Mouse (Mus musculus): Measurements from ENCODE around the gene Oxa1l. TPM values are rescaled to one million over a fixed set of nuclear protein-coding genes. Genes with fewer than 3 reads are reported as not detected.
A peak's percentile ranks its signal among the peaks of the same experiment; 100 is the strongest.

Oxa1l gene
- total RNA-seq, 2 experiments from 2014 or later, result 61.3 to 65.4 TPM

- intact Hi-C loops (cut with DNase I), result loop anchor here (5.0 kb wide), 1 partner anchor 45 kb away; no protein-coding TSS in a partner anchor
- DNase-seq (ENCODE audit: low spot score in 2 of 2), result peak; percentile 19 to 39
Measured at GRCm38 (mm10) chr14:54367429-54368060, 6.9 kb downstream of the Oxa1l start.

- DNase-seq (ENCODE audit: low spot score in 2 of 2), result no peak
- intact Hi-C loops (cut with DNase I), result loop anchor here (5.0 kb wide), 1 partner anchor 43 kb away; no protein-coding TSS in a partner anchor
Measured at GRCm38 (mm10) chr14:54369372-54369771, 8.7 kb downstream of the Oxa1l start.

GRCm38 (mm10) chr14:54370595-54370994 lies 10.0 kb downstream of the Oxa1l start:
- intact Hi-C loops (cut with DNase I), result no loop called here

DNA sequence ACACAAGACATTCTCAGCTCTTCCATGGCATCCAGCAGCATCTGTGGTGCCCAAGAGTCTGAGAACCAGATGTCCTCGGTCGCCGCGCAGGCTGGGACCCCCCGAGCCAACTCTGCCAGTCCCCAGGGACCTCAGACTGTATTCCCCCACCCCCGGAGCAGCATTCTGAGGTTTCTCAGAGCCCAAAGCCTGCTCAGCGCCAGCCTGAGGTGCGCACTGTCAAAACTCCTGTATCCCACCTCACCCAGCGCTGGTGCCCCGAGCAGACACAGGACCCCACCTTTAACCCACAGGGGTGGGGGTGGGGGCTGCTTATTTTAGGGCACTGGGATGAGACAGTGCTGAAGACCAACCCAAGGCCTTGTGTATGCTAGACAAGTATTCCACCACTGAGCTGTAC lies 10.8 kb downstream of the Oxa1l start:
- intact Hi-C loops (cut with DNase I), result no loop called here

More at GRCm38 (mm10) chr14:54370595-54370994, 10.0 kb downstream of the Oxa1l start:
- no peak for DNase-seq (ENCODE audit: low spot score in 2 of 2)

DNA sequence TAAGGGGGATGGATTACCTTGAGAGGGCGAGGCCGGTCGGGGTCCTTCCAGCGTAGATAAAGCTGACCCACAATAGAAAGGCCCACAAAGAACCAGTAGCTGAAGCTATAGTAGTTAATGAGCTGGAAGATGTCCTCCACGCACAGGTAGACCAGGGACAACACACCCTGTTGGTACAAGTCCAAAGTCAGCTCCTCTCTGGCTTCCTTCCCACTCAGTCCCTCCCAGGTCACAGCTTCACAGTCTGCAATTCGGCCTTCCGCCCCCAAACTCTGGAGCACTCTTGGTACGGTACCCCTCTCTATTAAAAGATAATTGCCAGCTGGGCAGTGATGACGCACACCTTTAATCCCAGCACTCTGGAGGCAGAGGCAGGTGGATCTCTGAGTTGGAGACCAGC lies 12.3 kb downstream of the Oxa1l start:
- no peak for DNase-seq (ENCODE audit: low spot score in 2 of 2)
- intact Hi-C loops (cut with DNase I), result no loop called here

More for the DNA sequence above, 10.8 kb downstream of the Oxa1l start:
- DNase-seq (ENCODE audit: low spot score in 2 of 2), result no peak

GRCm38 (mm10) chr14:54375916-54376315 lies 15.3 kb downstream of the Oxa1l start:
- peak; percentile 26 to 33 for DNase-seq (ENCODE audit: low spot score in 2 of 2)

GRCm38 (mm10) chr14:54377166-54377565 lies 16.5 kb downstream of the Oxa1l start:
- no peak for DNase-seq (ENCODE audit: low spot score in 2 of 2)
- intact Hi-C loops (cut with DNase I), result no loop called here

More at GRCm38 (mm10) chr14:54375916-54376315, 15.3 kb downstream of the Oxa1l start:
- intact Hi-C loops (cut with DNase I), result no loop called here

- intact Hi-C loops (cut with DNase I), result no loop called here
- DNase-seq (ENCODE audit: low spot score in 2 of 2), result no peak
Measured at GRCm38 (mm10) chr14:54379571-54379970, 18.9 kb downstream of the Oxa1l start.

DNA sequence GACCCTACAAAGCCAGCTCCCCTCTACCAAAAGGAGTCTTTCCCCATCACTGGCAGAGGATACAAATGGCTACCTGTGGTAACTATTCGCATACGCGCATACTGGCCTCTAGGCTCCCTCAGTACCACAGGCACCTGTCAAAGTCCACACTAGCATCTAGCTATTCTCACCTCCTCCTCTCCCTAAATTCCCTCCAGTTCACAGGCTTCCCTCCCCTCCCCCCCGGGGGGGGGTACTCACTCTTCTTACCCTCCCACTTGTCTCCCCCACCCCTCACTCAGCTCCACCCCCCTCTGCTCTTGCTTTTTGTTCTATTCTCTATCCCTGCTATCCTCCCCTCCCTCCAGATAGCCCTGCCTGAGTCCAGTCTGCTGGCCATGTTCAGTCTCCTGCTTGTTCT lies 20.0 kb downstream of the Oxa1l start:
- intact Hi-C loops (cut with DNase I), result no loop called here
- DNase-seq (ENCODE audit: low spot score in 2 of 2), result no peak

DNA sequence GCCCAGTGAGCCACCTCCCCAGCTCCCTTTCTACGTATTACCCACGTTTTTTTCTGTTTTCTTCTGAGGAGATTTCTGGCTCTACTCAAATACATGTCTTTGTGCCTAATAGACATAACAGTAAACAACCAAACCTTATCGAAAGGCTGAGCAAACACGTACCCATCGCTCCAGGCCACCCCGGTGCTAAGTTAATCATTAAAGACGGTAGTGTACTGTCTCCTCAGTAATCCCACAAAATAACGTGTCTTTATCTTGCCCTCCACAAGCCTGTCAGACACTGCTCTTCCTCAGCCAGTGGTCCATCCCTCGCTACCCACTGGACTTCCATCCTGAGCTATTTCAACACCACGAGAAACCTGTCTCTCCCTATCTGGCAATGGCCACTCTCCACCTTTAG lies 21.2 kb downstream of the Oxa1l start:
- intact Hi-C loops (cut with DNase I), result no loop called here
- DNase-seq (ENCODE audit: low spot score in 2 of 2), result no peak

- DNase-seq (ENCODE audit: low spot score in 2 of 2), result peak in 1 of 2 experiments; percentile 26
- intact Hi-C loops (cut with DNase I), result no loop called here
Measured at GRCm38 (mm10) chr14:54382641-54383040, 22.0 kb downstream of the Oxa1l start.

GRCm38 (mm10) chr14:54383355-54383771 lies 22.7 kb downstream of the Oxa1l start:
- intact Hi-C loops (cut with DNase I), result no loop called here
- DNase-seq (ENCODE audit: low spot score in 2 of 2), result no peak

DNA sequence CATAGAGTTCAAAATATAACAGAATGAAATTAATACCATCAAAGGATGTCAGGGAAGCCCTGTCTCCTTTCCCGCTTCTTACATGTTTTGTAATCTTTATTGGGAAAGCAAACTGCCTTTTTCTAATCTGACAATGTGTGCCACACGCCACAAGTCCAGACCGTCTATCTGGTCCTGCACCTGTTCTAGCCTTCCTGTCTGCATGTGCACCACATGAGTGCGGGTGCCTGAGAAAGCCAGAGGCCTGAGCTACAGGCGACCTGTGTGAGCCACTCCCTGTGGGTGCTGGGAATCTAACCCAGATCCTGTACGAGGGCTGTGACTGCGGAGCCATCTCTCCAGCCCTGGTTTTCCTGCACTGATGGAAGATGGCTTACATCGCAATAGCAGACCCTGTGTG lies 23.8 kb downstream of the Oxa1l start:
- no peak for DNase-seq (ENCODE audit: low spot score in 2 of 2)
- intact Hi-C loops (cut with DNase I), result no loop called here

DNA sequence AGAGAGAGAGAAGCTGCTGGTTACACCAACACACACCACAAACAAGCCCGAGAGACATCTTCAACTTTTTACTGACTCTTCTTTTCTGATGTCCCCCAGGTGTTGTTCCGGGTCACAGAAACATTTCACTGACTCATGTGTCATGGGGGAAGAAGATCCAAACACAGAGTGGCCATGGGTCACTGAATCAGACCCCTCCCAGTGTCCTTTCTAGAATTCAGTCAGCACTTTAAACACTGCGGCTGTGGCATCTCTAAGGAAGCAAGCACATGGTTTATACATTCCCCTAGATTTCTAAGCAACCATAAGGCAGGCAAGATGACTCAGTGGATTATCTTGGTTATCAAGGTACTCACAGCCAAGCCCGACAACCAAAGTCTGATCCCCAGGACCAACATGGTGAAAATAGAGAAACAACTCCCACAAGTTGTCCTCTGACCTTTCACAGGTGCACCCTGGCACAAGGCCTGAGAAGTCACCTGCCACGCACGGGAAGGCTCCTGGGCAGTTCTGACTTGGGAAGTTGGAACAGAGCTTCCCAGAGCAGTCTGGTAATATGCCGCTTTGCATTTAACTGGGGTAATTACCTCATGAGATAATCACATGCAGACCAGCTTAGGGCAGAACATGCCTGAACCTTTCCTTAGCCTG lies 25.5 kb downstream of the Oxa1l start:
- intact Hi-C loops (cut with DNase I), result no loop called here
- DNase-seq (ENCODE audit: low spot score in 2 of 2), result no peak

DNA sequence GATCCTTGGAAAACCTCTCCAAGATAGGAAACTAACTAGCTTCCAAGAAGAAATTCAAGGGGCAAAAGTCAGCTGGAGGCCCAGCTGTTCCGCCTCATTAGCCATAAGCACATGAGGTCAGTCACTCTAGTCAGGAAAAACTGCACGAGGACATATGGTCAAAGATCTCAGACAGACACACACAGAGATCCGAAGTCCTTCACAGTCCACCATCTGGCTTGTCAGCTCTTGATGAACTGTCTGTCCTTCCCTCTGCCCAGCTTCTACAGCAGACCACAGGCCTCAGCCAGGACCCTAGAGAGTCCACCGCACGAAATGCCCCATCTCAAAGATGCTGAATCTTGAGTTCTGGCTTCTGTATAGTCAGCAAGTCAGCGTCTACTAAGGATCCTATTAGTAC lies 26.9 kb downstream of the Oxa1l start:
- DNase-seq (ENCODE audit: low spot score in 2 of 2), result no peak
- intact Hi-C loops (cut with DNase I), result no loop called here

- no peak for DNase-seq (ENCODE audit: low spot score in 2 of 2)
- intact Hi-C loops (cut with DNase I), result no loop called here
Measured at GRCm38 (mm10) chr14:54390843-54391242, 30.2 kb downstream of the Oxa1l start.

DNA sequence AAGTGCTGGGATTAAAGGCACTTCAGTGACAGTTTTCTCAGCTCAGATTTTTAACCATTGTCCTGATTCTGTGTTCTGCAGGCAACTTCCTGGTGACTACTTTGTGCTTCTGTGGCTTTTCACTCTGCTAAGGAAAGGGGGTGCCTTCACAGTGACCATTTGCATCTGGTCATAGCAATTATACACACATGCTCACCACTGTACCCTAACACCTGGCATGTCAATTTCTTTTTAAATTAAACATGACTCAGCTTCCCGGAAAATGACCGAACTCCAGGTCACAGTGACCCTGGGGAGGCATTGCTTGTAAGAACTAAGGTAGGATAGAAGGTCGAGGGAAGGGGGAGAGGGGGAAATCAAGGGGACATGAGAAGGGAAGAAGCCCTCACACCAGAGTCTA lies 33.2 kb downstream of the Oxa1l start:
- no peak for DNase-seq (ENCODE audit: low spot score in 2 of 2)
- intact Hi-C loops (cut with DNase I), result no loop called here

- intact Hi-C loops (cut with DNase I), result no loop called here
- DNase-seq (ENCODE audit: low spot score in 2 of 2), result no peak
Measured at GRCm38 (mm10) chr14:54394309-54394708, 33.7 kb downstream of the Oxa1l start.

- no peak for DNase-seq (ENCODE audit: low spot score in 2 of 2)
- intact Hi-C loops (cut with DNase I), result no loop called here
Measured at GRCm38 (mm10) chr14:54396685-54397084, 36.1 kb downstream of the Oxa1l start.

DNA sequence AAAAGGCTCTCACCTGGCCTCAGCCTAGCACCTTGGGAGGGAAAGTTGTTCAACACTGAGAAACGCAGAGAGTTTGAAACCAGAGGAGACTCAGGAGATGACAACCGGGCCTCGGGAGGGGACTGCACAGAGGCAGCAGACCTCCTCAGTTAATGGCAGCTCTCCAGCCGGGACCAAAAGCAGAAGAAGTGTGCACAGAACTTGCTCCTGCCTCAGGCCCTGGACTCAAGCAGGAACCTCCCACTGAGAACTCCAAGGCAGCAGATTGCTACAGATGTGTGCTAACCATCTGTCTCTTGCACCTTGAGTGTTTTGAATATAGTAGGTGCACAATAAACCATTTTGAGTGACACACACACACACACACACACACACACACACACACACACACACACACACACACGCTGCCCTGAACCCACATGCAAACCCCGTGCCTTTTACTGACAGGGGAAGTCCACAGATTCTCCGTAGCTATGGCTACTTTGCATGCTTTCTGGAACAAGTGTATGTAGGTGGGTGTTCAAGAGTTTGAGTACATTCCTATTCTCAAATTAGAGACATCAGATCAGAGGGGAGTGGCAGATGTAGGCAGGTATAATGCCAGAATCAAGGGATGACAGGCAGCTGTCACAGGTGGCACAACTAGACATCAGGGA lies 37.4 kb downstream of the Oxa1l start:
- intact Hi-C loops (cut with DNase I), result no loop called here
- DNase-seq (ENCODE audit: low spot score in 2 of 2), result peak; percentile 22 to 56

- intact Hi-C loops (cut with DNase I), result no loop called here
- DNase-seq (ENCODE audit: low spot score in 2 of 2), result no peak
Measured at GRCm38 (mm10) chr14:54398528-54398916, 37.9 kb downstream of the Oxa1l start.
